Mouse (Mus musculus) embryonic facial prominence, embryonic 15.5 days (tissue): ENCODE results near the gene Sgms1. TPM values are rescaled to one million over a fixed set of nuclear protein-coding genes. Genes with fewer than 3 reads are reported as not detected.
"Not testable (repeated sequence)": the region's sequence is repeated elsewhere in the genome, so short reads cannot be mapped to it uniquely, and the experiment has no call there.

Experiments used
- ATAC-seq: fragments of 200-750 bp; cut with Nextera tagmentation; 2 replicates; pipeline ENCODE4 v1.8.0; 2017; ENCODE audit warnings: low read depth, moderate TSS enrichment; ENCODE audit not compliant: insufficient number of reproducible peaks, low FRiP score, low TSS enrichment
- H3K27ac ChIP-seq: fragments of 300-500 bp; sonication (generic); replicated peaks from 2 replicates; pipeline ENCODE4 v1.5.1; 2015; ENCODE audit warnings: mild to moderate bottlenecking, inconsistent platforms
- H3K27me3 ChIP-seq: fragments of 300-500 bp; sonication (generic); 2 replicates; pipeline ENCODE4 v1.6.1; 2015; ENCODE audit warnings: inconsistent platforms
- H3K36me3 ChIP-seq: fragments of 300-500 bp; sonication (generic); 2 replicates; pipeline ENCODE4 v1.6.1; 2015; ENCODE audit warnings: mild to moderate bottlenecking, inconsistent platforms
- H3K4me1 ChIP-seq: fragments of 300-500 bp; sonication (generic); 2 replicates; pipeline ENCODE4 v1.6.1; 2015; ENCODE audit warnings: inconsistent platforms
- H3K4me2 ChIP-seq: fragments of 300-500 bp; sonication (generic); replicated peaks from 2 replicates; pipeline ENCODE4 v1.6.1; 2015; ENCODE audit warnings: mild to moderate bottlenecking, inconsistent platforms
- H3K4me3 ChIP-seq: fragments of 300-500 bp; sonication (generic); replicated peaks from 2 replicates; pipeline ENCODE4 v1.5.1; 2015; ENCODE audit warnings: mild to moderate bottlenecking, inconsistent platforms
- H3K9ac ChIP-seq: fragments of 300-500 bp; sonication (generic); 2 replicates; pipeline ENCODE4 v1.6.1; 2015; ENCODE audit warnings: inconsistent platforms
- H3K9me3 ChIP-seq: fragments of 300-500 bp; sonication (generic); replicated peaks from 2 replicates; pipeline ENCODE4 v1.6.1; 2016; ENCODE audit warnings: inconsistent platforms
- WGBS: fragments of 180-500 bp; shearing (Covaris S2); methylation state at CpG from one replicate; pipeline ENCODE4 v1.1.7; 2015; 5-methylcytosine and 5-hydroxymethylcytosine counted together
- polyA plus RNA-seq: library from polyadenylated mRNA; unstranded; fragments of >200 nt; fragmentation: Nextera tagmentation; extraction: Ambion mirVana; gene quantifications from 2 replicates; pipeline ENCODE4 v1.2.1, GENCODE M21; 2015

Sgms1 gene
- polyA plus RNA-seq, 1 experiment from 2014 or later: 38.8 TPM

- Histone ChIP-seq H3K4me3 (no peak overlapping the region), H3K9ac (no peak overlapping the region), H3K4me1 (peaks cover 26% of the 10 kb centered on the region), H3K4me2 (no peak overlapping the region), H3K36me3 (no peaks in the 10 kb centered on the region), H3K27me3 (no peaks in the 10 kb centered on the region), H3K9me3 (no peaks in the 10 kb centered on the region), H3K27ac (no peak overlapping the region)
- 65% methylated on average over 4 of the region's 4 CpGs for WGBS
- no peak for ATAC-seq
These were observed 69.2 kb downstream of the Sgms1 start for GRCm38 (mm10) chr19:32320366-32320666.

GRCm38 (mm10) chr19:32319531-32320365 lies 69.8 kb downstream of the Sgms1 start:
- Histone ChIP-seq H3K4me3 (no peak overlapping the region), H3K9ac (no peak overlapping the region), H3K36me3 (no peaks in the 10 kb centered on the region), H3K27ac (no peak overlapping the region), H3K27me3 (no peaks in the 10 kb centered on the region), H3K4me1 (peaks cover 23% of the 10 kb centered on the region), H3K9me3 (no peaks in the 10 kb centered on the region), H3K4me2 (no peak overlapping the region)
- 51% methylated on average over 12 of the region's 12 CpGs for WGBS
- no peak for ATAC-seq

- no peak overlapping the region for H3K4me3 ChIP-seq
- no peaks in the 10 kb centered on the region for H3K9me3 ChIP-seq
- 53% methylated on average over 1 of the region's 1 CpGs for WGBS
- no peaks in the 10 kb centered on the region for H3K27me3 ChIP-seq
- H3K4me2 ChIP-seq: no peak overlapping the region
- H3K4me1 ChIP-seq: peaks cover 17% of the 10 kb centered on the region
- ATAC-seq: no peak
- no peak overlapping the region for H3K27ac ChIP-seq
- H3K9ac ChIP-seq: no peak overlapping the region
- H3K36me3 ChIP-seq: no peaks in the 10 kb centered on the region
These were observed 70.5 kb downstream of the Sgms1 start for GRCm38 (mm10) chr19:32319057-32319456.

- not testable (repeated sequence) for H3K4me2 ChIP-seq, H3K9ac ChIP-seq, H3K9me3 ChIP-seq, H3K36me3 ChIP-seq, H3K4me3 ChIP-seq, ATAC-seq, H3K27ac ChIP-seq, H3K27me3 ChIP-seq
- peaks cover 10% of the 10 kb centered on the region for H3K4me1 ChIP-seq
- WGBS: 87% methylated on average over 1 of the region's 1 CpGs
These were observed 72.2 kb downstream of the Sgms1 start for GRCm38 (mm10) chr19:32317347-32317746.

GRCm38 (mm10) chr19:32313304-32313703 lies 76.2 kb downstream of the Sgms1 start:
- Histone ChIP-seq H3K27me3 (no peaks in the 10 kb centered on the region), H3K9ac (no peak overlapping the region), H3K4me1 (peaks cover 5% of the 10 kb centered on the region; the same call in 1 of the 2 replicates), H3K9me3 (no peaks in the 10 kb centered on the region), H3K4me2 (no peak overlapping the region), H3K36me3 (no peaks in the 10 kb centered on the region), H3K4me3 (no peak overlapping the region), H3K27ac (no peak overlapping the region)
- 83% methylated on average over 4 of the region's 4 CpGs for WGBS
- ATAC-seq: no peak

- WGBS: 88% methylated on average over 5 of the region's 5 CpGs
- Histone ChIP-seq H3K9ac (no peak overlapping the region), H3K4me3 (no peak overlapping the region), H3K36me3 (no peaks in the 10 kb centered on the region), H3K4me1 (peaks cover 5% of the 10 kb centered on the region; the same call in 1 of the 2 replicates), H3K4me2 (no peak overlapping the region), H3K9me3 (no peaks in the 10 kb centered on the region), H3K27ac (no peak overlapping the region), H3K27me3 (no peaks in the 10 kb centered on the region)
- ATAC-seq: no peak
These were observed 77.8 kb downstream of the Sgms1 start for GRCm38 (mm10) chr19:32311762-32312161.

- WGBS: 92% methylated on average over 3 of the region's 3 CpGs
- Histone ChIP-seq H3K9me3 (no peaks in the 10 kb centered on the region), H3K4me3 (no peak overlapping the region), H3K27me3 (no peaks in the 10 kb centered on the region), H3K36me3 (no peaks in the 10 kb centered on the region), H3K4me1 (peaks cover 5% of the 10 kb centered on the region; the same call in 1 of the 2 replicates), H3K27ac (no peak overlapping the region), H3K9ac (no peak overlapping the region), H3K4me2 (no peak overlapping the region)
- no peak for ATAC-seq
These were observed 78.5 kb downstream of the Sgms1 start for GRCm38 (mm10) chr19:32311063-32311462.

GRCm38 (mm10) chr19:32310483-32310882 lies 79.0 kb downstream of the Sgms1 start:
- 90% methylated on average over 5 of the region's 5 CpGs for WGBS
- Histone ChIP-seq H3K4me3 (no peak overlapping the region), H3K9me3 (no peaks in the 10 kb centered on the region), H3K36me3 (no peaks in the 10 kb centered on the region), H3K4me1 (0 out of 2 replicates have a peak, but pooled peaks cover 3% of the 10 kb centered on the region), H3K4me2 (no peak overlapping the region), H3K27me3 (no peaks in the 10 kb centered on the region), H3K27ac (no peak overlapping the region), H3K9ac (no peak overlapping the region)
- no peak for ATAC-seq

- no peak for ATAC-seq
- Histone ChIP-seq H3K27ac (no peak overlapping the region), H3K4me1 (0 out of 2 replicates have a peak, but pooled peaks cover 6% of the 10 kb centered on the region), H3K36me3 (no peaks in the 10 kb centered on the region), H3K9me3 (no peaks in the 10 kb centered on the region), H3K4me2 (no peak overlapping the region), H3K27me3 (no peaks in the 10 kb centered on the region), H3K4me3 (no peak overlapping the region), H3K9ac (no peak overlapping the region)
- WGBS: 81% methylated on average over 3 of the region's 3 CpGs
These were observed 80.2 kb downstream of the Sgms1 start for GRCm38 (mm10) chr19:32309346-32309745.

GRCm38 (mm10) chr19:32308311-32308710 lies 81.2 kb downstream of the Sgms1 start:
- Histone ChIP-seq H3K4me1 (peaks cover 13% of the 10 kb centered on the region), H3K4me2 (no peak overlapping the region), H3K27me3 (no peaks in the 10 kb centered on the region), H3K4me3 (no peak overlapping the region), H3K9me3 (no peaks in the 10 kb centered on the region), H3K9ac (no peak overlapping the region), H3K36me3 (no peaks in the 10 kb centered on the region), H3K27ac (no peak overlapping the region)
- no peak for ATAC-seq
- 91% methylated on average over 3 of the region's 3 CpGs for WGBS

- no peak; the same call in 1 of the 2 replicates for ATAC-seq
- WGBS: 38% methylated on average over 4 of the region's 4 CpGs
- peak overlapping the region; percentile 81 for H3K27ac ChIP-seq
These were observed 84.6 kb downstream of the Sgms1 start for GRCm38 (mm10) chr19:32304898-32305297.

More at GRCm38 (mm10) chr19:32304898-32305297, 84.6 kb downstream of the Sgms1 start:
- Histone ChIP-seq H3K9ac (no peak overlapping the region), H3K4me1 (peaks cover 13% of the 10 kb centered on the region), H3K4me3 (no peak overlapping the region), H3K9me3 (no peaks in the 10 kb centered on the region), H3K4me2 (no peak overlapping the region), H3K36me3 (no peaks in the 10 kb centered on the region), H3K27me3 (no peaks in the 10 kb centered on the region)
